Mouse (Mus musculus): ENCODE measurements around the gene Zbtb11. TPM values are rescaled to one million over a fixed set of nuclear protein-coding genes. Genes with fewer than 3 reads are reported as not detected.

Zbtb11 gene
- 12.6 and 13.8 TPM in 2 replicates for polyA plus RNA-seq (2014; fragmentation: Nextera tagmentation; extraction: Ambion mirVana)

GRCm38 (mm10) chr16:55973431-55974255 is at the start of gene Zbtb11:
Zbtb11 (plus strand) TSS chr16:55973883.
- H3K27me3 ChIP-seq (ENCODE audit: control insufficient read depth, insufficient read depth, low read length), result no peaks in the 10 kb centered on the region
- H3K27ac ChIP-seq (replicated peaks in 1 of 2; ENCODE audit: control insufficient read depth in 1 of 2, insufficient read depth in 1 of 2, low read depth in 2 of 2, low read length in 2 of 2), result peak within 1 kb of the TSS; percentile 72 to 89
- H3K36me3 ChIP-seq (ENCODE audit: control insufficient read depth, insufficient read depth, low read length), result peaks cover 46% of the 10 kb centered on the region
- peak; percentile 96 for ATAC-seq (ENCODE audit: insufficient number of reproducible peaks, insufficient read depth, low FRiP score, low read depth)
- peak within 1 kb of the TSS; percentile 94 for H3K9ac ChIP-seq (ENCODE audit: low read length)
- under 1% methylated on average over 85 of the region's 86 CpGs for WGBS
- no peaks in the 10 kb centered on the region for H3K9me3 ChIP-seq (ENCODE audit: control insufficient read depth, low read length)
- H3K4me1 ChIP-seq (ENCODE audit: control insufficient read depth in 2 of 2, insufficient read depth in 2 of 2, low read length in 2 of 2), result peaks cover 0 to 17% of the 10 kb centered on the region in 2 experiments; a peak in 2 of 4 replicates
- peak within 1 kb of the TSS; percentile 73 for H3K4me2 ChIP-seq (ENCODE audit: low read length)
- peak within 1 kb of the TSS; percentile 81 to 96 for H3K4me3 ChIP-seq (ENCODE audit: control insufficient read depth in 1 of 2, insufficient read depth in 1 of 2, low read depth in 1 of 2, low read length in 2 of 2)

- Histone ChIP-seq H3K4me1 (ENCODE audit: control insufficient read depth in 2 of 2, insufficient read depth in 2 of 2, low read length in 2 of 2) (no peaks in the 10 kb centered on the region), H3K36me3 (ENCODE audit: control insufficient read depth, insufficient read depth, low read length) (peaks cover 53% of the 10 kb centered on the region), H3K4me2 (ENCODE audit: low read length) (no peak overlapping the region), H3K9me3 (ENCODE audit: control insufficient read depth, low read length) (no peaks in the 10 kb centered on the region), H3K9ac (ENCODE audit: low read length) (no peak overlapping the region), H3K4me3 (ENCODE audit: control insufficient read depth in 1 of 2, insufficient read depth in 1 of 2, low read depth in 1 of 2, low read length in 2 of 2) (no peak overlapping the region), H3K27ac (replicated peaks in 1 of 2; ENCODE audit: control insufficient read depth in 1 of 2, insufficient read depth in 1 of 2, low read depth in 2 of 2, low read length in 2 of 2) (no peak overlapping the region), H3K27me3 (ENCODE audit: control insufficient read depth, insufficient read depth, low read length) (no peaks in the 10 kb centered on the region)
- ATAC-seq (ENCODE audit: insufficient number of reproducible peaks, insufficient read depth, low FRiP score, low read depth), result no peak
- 95% methylated on average over 4 of the region's 4 CpGs for WGBS
Measured at GRCm38 (mm10) chr16:55924010-55924409, 49.7 kb upstream of the Zbtb11 start.

- peak overlapping the region; percentile 82 to 85 for H3K4me3 ChIP-seq (ENCODE audit: control insufficient read depth in 1 of 2, insufficient read depth in 1 of 2, low read depth in 1 of 2, low read length in 2 of 2)
- peak overlapping the region; percentile 85 for H3K9ac ChIP-seq (ENCODE audit: low read length)
- WGBS, result 1% methylated on average over 32 of the region's 32 CpGs
- H3K27ac ChIP-seq (replicated peaks in 1 of 2; ENCODE audit: control insufficient read depth in 1 of 2, insufficient read depth in 1 of 2, low read depth in 2 of 2, low read length in 2 of 2), result peak overlapping the region; percentile 61 to 71; a peak in 3 of 4 replicates
- peaks cover 17% of the 10 kb centered on the region for H3K36me3 ChIP-seq (ENCODE audit: control insufficient read depth, insufficient read depth, low read length)
- H3K27me3 ChIP-seq (ENCODE audit: control insufficient read depth, insufficient read depth, low read length), result no peaks in the 10 kb centered on the region
- H3K4me2 ChIP-seq (ENCODE audit: low read length), result peak overlapping the region; percentile 64
- H3K9me3 ChIP-seq (ENCODE audit: control insufficient read depth, low read length), result no peaks in the 10 kb centered on the region; the same call in 1 of the 2 replicates
- peak; percentile 28; the same call in 1 of the 2 replicates for ATAC-seq (ENCODE audit: insufficient number of reproducible peaks, insufficient read depth, low FRiP score, low read depth)
- peaks cover 0 to 3% of the 10 kb centered on the region in 2 experiments; a peak in 1 of 4 replicates for H3K4me1 ChIP-seq (ENCODE audit: control insufficient read depth in 2 of 2, insufficient read depth in 2 of 2, low read length in 2 of 2)
Measured at GRCm38 (mm10) chr16:55933681-55934343, 39.9 kb upstream of the Zbtb11 start.

- peak within 1 kb of the TSS; percentile 61 to 71; a peak in 3 of 4 replicates for H3K27ac ChIP-seq (replicated peaks in 1 of 2; ENCODE audit: control insufficient read depth in 1 of 2, insufficient read depth in 1 of 2, low read depth in 2 of 2, low read length in 2 of 2)
- H3K4me2 ChIP-seq (ENCODE audit: low read length), result peak within 1 kb of the TSS; percentile 64
- ATAC-seq (ENCODE audit: insufficient number of reproducible peaks, insufficient read depth, low FRiP score, low read depth), result peak; percentile 97
- H3K4me1 ChIP-seq (ENCODE audit: control insufficient read depth in 2 of 2, insufficient read depth in 2 of 2, low read length in 2 of 2), result peaks cover 0 to 3% of the 10 kb centered on the region in 2 experiments; a peak in 1 of 4 replicates
- H3K36me3 ChIP-seq (ENCODE audit: control insufficient read depth, insufficient read depth, low read length), result peaks cover 9% of the 10 kb centered on the region
- peak within 1 kb of the TSS; percentile 85 for H3K9ac ChIP-seq (ENCODE audit: low read length)
- H3K27me3 ChIP-seq (ENCODE audit: control insufficient read depth, insufficient read depth, low read length), result no peaks in the 10 kb centered on the region
- under 1% methylated on average over 24 of the region's 24 CpGs for WGBS
- no peaks in the 10 kb centered on the region; the same call in 1 of the 2 replicates for H3K9me3 ChIP-seq (ENCODE audit: control insufficient read depth, low read length)
- peak within 1 kb of the TSS; percentile 82 to 85 for H3K4me3 ChIP-seq (ENCODE audit: control insufficient read depth in 1 of 2, insufficient read depth in 1 of 2, low read depth in 1 of 2, low read length in 2 of 2)
Measured at GRCm38 (mm10) chr16:55934453-55935037, 39.1 kb upstream of the Zbtb11 start, which contains the start of gene Cep97. Cep97 (minus strand) TSS chr16:55934855.

GRCm38 (mm10) chr16:55938761-55939160 is 34.9 kb upstream of the Zbtb11 start:
- no peak overlapping the region for H3K4me2 ChIP-seq (ENCODE audit: low read length)
- WGBS, result 79% methylated on average over 4 of the region's 4 CpGs
- ATAC-seq (ENCODE audit: insufficient number of reproducible peaks, insufficient read depth, low FRiP score, low read depth), result no peak
- H3K9me3 ChIP-seq (ENCODE audit: control insufficient read depth, low read length), result no peaks in the 10 kb centered on the region; the same call in 1 of the 2 replicates
- no peak overlapping the region for H3K9ac ChIP-seq (ENCODE audit: low read length)
- no peak overlapping the region for H3K4me3 ChIP-seq (ENCODE audit: control insufficient read depth in 1 of 2, insufficient read depth in 1 of 2, low read depth in 1 of 2, low read length in 2 of 2)
- no peaks in the 10 kb centered on the region for H3K36me3 ChIP-seq (ENCODE audit: control insufficient read depth, insufficient read depth, low read length)
- H3K4me1 ChIP-seq (ENCODE audit: control insufficient read depth in 2 of 2, insufficient read depth in 2 of 2, low read length in 2 of 2), result no peaks in the 10 kb centered on the region
- H3K27me3 ChIP-seq (ENCODE audit: control insufficient read depth, insufficient read depth, low read length), result no peaks in the 10 kb centered on the region
- no peak overlapping the region for H3K27ac ChIP-seq (replicated peaks in 1 of 2; ENCODE audit: control insufficient read depth in 1 of 2, insufficient read depth in 1 of 2, low read depth in 2 of 2, low read length in 2 of 2)

GRCm38 (mm10) chr16:55939703-55940102 is 34.0 kb upstream of the Zbtb11 start:
- Histone ChIP-seq H3K9ac (ENCODE audit: low read length) (no peak overlapping the region), H3K36me3 (ENCODE audit: control insufficient read depth, insufficient read depth, low read length) (no peaks in the 10 kb centered on the region), H3K4me1 (ENCODE audit: control insufficient read depth in 2 of 2, insufficient read depth in 2 of 2, low read length in 2 of 2) (no peaks in the 10 kb centered on the region), H3K27me3 (ENCODE audit: control insufficient read depth, insufficient read depth, low read length) (no peaks in the 10 kb centered on the region), H3K27ac (replicated peaks in 1 of 2; ENCODE audit: control insufficient read depth in 1 of 2, insufficient read depth in 1 of 2, low read depth in 2 of 2, low read length in 2 of 2) (no peak overlapping the region), H3K9me3 (ENCODE audit: control insufficient read depth, low read length) (no peaks in the 10 kb centered on the region; the same call in 1 of the 2 replicates), H3K4me2 (ENCODE audit: low read length) (no peak overlapping the region), H3K4me3 (ENCODE audit: control insufficient read depth in 1 of 2, insufficient read depth in 1 of 2, low read depth in 1 of 2, low read length in 2 of 2) (no peak overlapping the region)
- WGBS, result 77% methylated on average over 6 of the region's 6 CpGs
- no peak for ATAC-seq (ENCODE audit: insufficient number of reproducible peaks, insufficient read depth, low FRiP score, low read depth)

GRCm38 (mm10) chr16:55940781-55941180 is 32.9 kb upstream of the Zbtb11 start:
- H3K9ac ChIP-seq (ENCODE audit: low read length), result no peak overlapping the region
- H3K4me3 ChIP-seq (ENCODE audit: control insufficient read depth in 1 of 2, insufficient read depth in 1 of 2, low read depth in 1 of 2, low read length in 2 of 2), result no peak overlapping the region
- H3K4me1 ChIP-seq (ENCODE audit: control insufficient read depth in 2 of 2, insufficient read depth in 2 of 2, low read length in 2 of 2), result no peaks in the 10 kb centered on the region
- no peaks in the 10 kb centered on the region; the same call in 1 of the 2 replicates for H3K9me3 ChIP-seq (ENCODE audit: control insufficient read depth, low read length)
- ATAC-seq (ENCODE audit: insufficient number of reproducible peaks, insufficient read depth, low FRiP score, low read depth), result no peak
- no peak overlapping the region for H3K27ac ChIP-seq (replicated peaks in 1 of 2; ENCODE audit: control insufficient read depth in 1 of 2, insufficient read depth in 1 of 2, low read depth in 2 of 2, low read length in 2 of 2)
- no peak overlapping the region for H3K4me2 ChIP-seq (ENCODE audit: low read length)
- no peaks in the 10 kb centered on the region for H3K27me3 ChIP-seq (ENCODE audit: control insufficient read depth, insufficient read depth, low read length)
- no peaks in the 10 kb centered on the region for H3K36me3 ChIP-seq (ENCODE audit: control insufficient read depth, insufficient read depth, low read length)
- 84% methylated on average over 4 of the region's 4 CpGs for WGBS

Data from heart, embryonic 14.5 days (tissue).